Mouse (Mus musculus) small intestine, adult 2 months (tissue): Measurements from ENCODE around the gene Il11.

Experiments used
- CTCF ChIP-seq: fragments of 200-500 bp; IDR thresholded peaks from 2 replicates; pipeline ENCODE4 v1.5.1; 2012; ENCODE audit warnings: low read depth, mild to moderate bottlenecking, control low read depth, inconsistent platforms, low read length, moderate library complexity, mixed read lengths; ENCODE audit not compliant: insufficient replicate concordance, insufficient read length; ENCODE audit errors: extremely low read depth
- POLR2A ChIP-seq: fragments of 200-500 bp; IDR thresholded peaks from 2 replicates; pipeline ENCODE4 v1.6.1; 2012; ENCODE audit warnings: low read depth, mild to moderate bottlenecking, control low read depth, inconsistent platforms, low read length, moderate library complexity

GRCm38 (mm10) chr7:4782759-4783158, at the start of gene Il11, which contains the start of gene Tmem190:
- TF ChIP-seq CTCF: no peak
- TF ChIP-seq POLR2A: no peak
